8 mouse cellular contexts compared by ENCODE assay signal in genomic region chr6:136532535-136533291, GRCm38 (mm10). TPM values are rescaled to one million over a fixed set of nuclear protein-coding genes. Genes with fewer than 3 reads are reported as not detected.
DNase-seq lines count a peak whose midpoint lies in the region; ATAC-seq lines count a peak whose summit lies in the region.

No protein-coding gene starts in this region.

- peak; percentile 90 for ATAC-seq in intestine, embryonic 15.5 days
- peak; percentile 79 for ATAC-seq in megakaryocyte progenitor cell, adult 5-6 weeks (replicated peaks; ENCODE audit: poor library complexity)

- peak overlapping the region; percentile 90 for H3K27ac ChIP-seq in embryonic facial prominence, embryonic 10.5 days (replicated peaks)
- peak overlapping the region; percentile 77 for H3K27ac ChIP-seq in intestine, embryonic 15.5 days

- intact Hi-C loops in gastrocnemius, postnatal 36 days (cut with DNase I): no loop called here
- intact Hi-C loops in left cerebral cortex, postnatal 14 days (cut with DNase I): no loop called here

- DNase-seq in 3T3-L1 (ENCODE audit: low read depth, low spot score): peak; percentile 90
- peak; percentile 67 for DNase-seq in adrenal gland, adult 8-10 months
- peak; percentile 84 for DNase-seq in embryonic facial prominence, embryonic 10.5 days (ENCODE audit: low spot score)
- DNase-seq in gastrocnemius, postnatal 36 days: peak; percentile 55 to 74
- DNase-seq in left cerebral cortex, postnatal 14 days (ENCODE audit: low spot score in 2 of 2): peak; percentile 80 to 93
- DNase-seq in right cerebral cortex, postnatal 4 days: peak; percentile 48

- WGBS in embryonic facial prominence, embryonic 10.5 days: 15% methylated on average over 7 of the region's 7 CpGs
- 17% methylated on average over 7 of the region's 7 CpGs for WGBS in intestine, embryonic 15.5 days

- H3K27me3 ChIP-seq in embryonic facial prominence, embryonic 10.5 days (replicated peaks; ENCODE audit: low read depth, poor library complexity, severe bottlenecking): no peaks in the 10 kb centered on the region
- no peaks in the 10 kb centered on the region for H3K27me3 ChIP-seq in intestine, embryonic 15.5 days (replicated peaks)

- H3K9me3 ChIP-seq in embryonic facial prominence, embryonic 10.5 days: 0 out of 2 replicates have a peak, but pooled peaks cover under 1% of the 10 kb centered on the region
- no peaks in the 10 kb centered on the region for H3K9me3 ChIP-seq in intestine, embryonic 15.5 days

- peaks cover 35% of the 10 kb centered on the region for H3K4me1 ChIP-seq in embryonic facial prominence, embryonic 10.5 days
- peaks cover 10% of the 10 kb centered on the region for H3K4me1 ChIP-seq in intestine, embryonic 15.5 days (replicated peaks)

- peaks cover 24% of the 10 kb centered on the region for H3K36me3 ChIP-seq in embryonic facial prominence, embryonic 10.5 days (replicated peaks)
- no peaks in the 10 kb centered on the region for H3K36me3 ChIP-seq in intestine, embryonic 15.5 days

- H3K4me2 ChIP-seq in intestine, embryonic 15.5 days (replicated peaks): peak overlapping the region; percentile 36

- peak overlapping the region; percentile 40 for H3K4me3 ChIP-seq in embryonic facial prominence, embryonic 10.5 days
- no peak overlapping the region for H3K4me3 ChIP-seq in intestine, embryonic 15.5 days (replicated peaks)

- H3K9ac ChIP-seq in intestine, embryonic 15.5 days: no peak overlapping the region

RNA-seq across cellular contexts. Expression of gene Atf7ip, which starts 26.7 kb away (rescaled TPM):
- total RNA-seq in adrenal gland, adult 8-10 months (2022): 100 to 1,000 TPM in 2 of 4 experiments, 10 to 100 TPM in 2; 79.2 to 127 (median 99.1) TPM
- 48.0 and 50.9 TPM in 2 replicates for polyA plus RNA-seq in embryonic facial prominence, embryonic 10.5 days (2016; fragmentation: Nextera tagmentation; extraction: Ambion mirVana)
- 10 to 100 TPM; 31.6 to 41.6 TPM for total RNA-seq in gastrocnemius, postnatal 36 days (2021)
- 24.1 and 25.4 TPM in 2 replicates for polyA plus RNA-seq in intestine, embryonic 15.5 days (2015; fragmentation: Nextera tagmentation; extraction: Ambion mirVana)
- 100 to 1,000 TPM; 118 to 122 TPM for total RNA-seq in left cerebral cortex, postnatal 14 days (2021)
- 83.1 and 106 TPM in 2 replicates for total RNA-seq in megakaryocyte progenitor cell, adult 5-6 weeks (2015)
- 30.1 and 39.4 TPM in 2 replicates for total RNA-seq in megakaryocyte progenitor cell, adult 5-6 weeks (2017)
